Mouse (Mus musculus): ENCODE measurements around the gene Pkm. TPM values are rescaled to one million over a fixed set of nuclear protein-coding genes. Genes with fewer than 3 reads are reported as not detected.
A peak's percentile ranks its signal among the peaks of the same experiment; 100 is the strongest.

Pkm gene
- polyA plus RNA-seq, 1 experiment from 2014 or later: 158 TPM

- Histone ChIP-seq H3K9me3 (replicated peaks; ENCODE audit: control insufficient read depth, low read length) (no peaks in the 10 kb centered on the region), H3K27ac (ENCODE audit: low read length) (no peak overlapping the region), H3K4me2 (ENCODE audit: low read depth, low read length) (no peak overlapping the region), H3K36me3 (ENCODE audit: control insufficient read depth, insufficient read depth) (no peaks in the 10 kb centered on the region), H3K4me3 (ENCODE audit: low read depth, low read length) (no peak overlapping the region), H3K27me3 (ENCODE audit: control insufficient read depth, insufficient read depth, low read depth, low read length) (peaks cover 10% of the 10 kb centered on the region; the same call in 1 of the 2 replicates), H3K4me1 (ENCODE audit: control insufficient read depth, low read depth, low read length) (no peaks in the 10 kb centered on the region), H3K9ac (ENCODE audit: low read depth, low read length) (no peak overlapping the region)
- 12% methylated on average over 23 of the region's 23 CpGs for whole genome bisulfite sequencing (ENCODE audit: insufficient replicate concordance)
- ATAC-seq (ENCODE audit: low read depth): no peak
Observed at GRCm38 (mm10) chr9:59691635-59692094, 35.5 kb downstream of the Pkm start.

- 41% methylated on average over 9 of the region's 9 CpGs for WGBS (ENCODE audit: insufficient replicate concordance)
- Histone ChIP-seq H3K4me2 (ENCODE audit: low read depth, low read length) (no peak overlapping the region), H3K27me3 (ENCODE audit: control insufficient read depth, insufficient read depth, low read depth, low read length) (peaks cover 8% of the 10 kb centered on the region; the same call in 1 of the 2 replicates), H3K27ac (ENCODE audit: low read length) (no peak overlapping the region), H3K4me1 (ENCODE audit: control insufficient read depth, low read depth, low read length) (no peaks in the 10 kb centered on the region), H3K9ac (ENCODE audit: low read depth, low read length) (no peak overlapping the region), H3K9me3 (replicated peaks; ENCODE audit: control insufficient read depth, low read length) (no peaks in the 10 kb centered on the region), H3K36me3 (ENCODE audit: control insufficient read depth, insufficient read depth) (no peaks in the 10 kb centered on the region), H3K4me3 (ENCODE audit: low read depth, low read length) (no peak overlapping the region)
- no peak for ATAC-seq (ENCODE audit: low read depth)
Observed at GRCm38 (mm10) chr9:59692145-59692544, 36.0 kb downstream of the Pkm start.

GRCm38 (mm10) chr9:59694571-59695450 is 38.6 kb downstream of the Pkm start:
- no peaks in the 10 kb centered on the region for H3K36me3 ChIP-seq (ENCODE audit: control insufficient read depth, insufficient read depth)
- WGBS (ENCODE audit: insufficient replicate concordance): 46% methylated on average over 16 of the region's 16 CpGs
- no peaks in the 10 kb centered on the region for H3K9me3 ChIP-seq (replicated peaks; ENCODE audit: control insufficient read depth, low read length)
- no peak overlapping the region for H3K4me2 ChIP-seq (ENCODE audit: low read depth, low read length)
- peak; percentile 45; the same call in 1 of the 2 replicates for ATAC-seq (ENCODE audit: low read depth)
- H3K4me1 ChIP-seq (ENCODE audit: control insufficient read depth, low read depth, low read length): no peaks in the 10 kb centered on the region
- peaks cover 13% of the 10 kb centered on the region; the same call in 1 of the 2 replicates for H3K27me3 ChIP-seq (ENCODE audit: control insufficient read depth, insufficient read depth, low read depth, low read length)
- no peak overlapping the region for H3K27ac ChIP-seq (ENCODE audit: low read length)
- H3K9ac ChIP-seq (ENCODE audit: low read depth, low read length): no peak overlapping the region
- H3K4me3 ChIP-seq (ENCODE audit: low read depth, low read length): no peak overlapping the region

GRCm38 (mm10) chr9:59695451-59695813 is 39.3 kb downstream of the Pkm start:
- no peak overlapping the region for H3K9ac ChIP-seq (ENCODE audit: low read depth, low read length)
- no peak overlapping the region for H3K27ac ChIP-seq (ENCODE audit: low read length)
- 37% methylated on average over 3 of the region's 3 CpGs for WGBS (ENCODE audit: insufficient replicate concordance)

GRCm38 (mm10) chr9:59696381-59696780 is 40.2 kb downstream of the Pkm start:
- Histone ChIP-seq H3K4me1 (ENCODE audit: control insufficient read depth, low read depth, low read length) (no peaks in the 10 kb centered on the region), H3K9me3 (replicated peaks; ENCODE audit: control insufficient read depth, low read length) (no peaks in the 10 kb centered on the region), H3K9ac (ENCODE audit: low read depth, low read length) (no peak overlapping the region), H3K27me3 (ENCODE audit: control insufficient read depth, insufficient read depth, low read depth, low read length) (peaks cover 17% of the 10 kb centered on the region), H3K36me3 (ENCODE audit: control insufficient read depth, insufficient read depth) (no peaks in the 10 kb centered on the region), H3K4me2 (ENCODE audit: low read depth, low read length) (no peak overlapping the region), H3K27ac (ENCODE audit: low read length) (no peak overlapping the region), H3K4me3 (ENCODE audit: low read depth, low read length) (no peak overlapping the region)
- WGBS (ENCODE audit: insufficient replicate concordance): 43% methylated on average over 3 of the region's 3 CpGs
- ATAC-seq (ENCODE audit: low read depth): no peak

More at GRCm38 (mm10) chr9:59695451-59695813, 39.3 kb downstream of the Pkm start:
- Histone ChIP-seq H3K36me3 (ENCODE audit: control insufficient read depth, insufficient read depth) (no peaks in the 10 kb centered on the region), H3K27me3 (ENCODE audit: control insufficient read depth, insufficient read depth, low read depth, low read length) (peaks cover 13% of the 10 kb centered on the region; the same call in 1 of the 2 replicates), H3K4me1 (ENCODE audit: control insufficient read depth, low read depth, low read length) (no peaks in the 10 kb centered on the region), H3K4me3 (ENCODE audit: low read depth, low read length) (no peak overlapping the region), H3K9me3 (replicated peaks; ENCODE audit: control insufficient read depth, low read length) (no peaks in the 10 kb centered on the region), H3K4me2 (ENCODE audit: low read depth, low read length) (no peak overlapping the region)
- ATAC-seq (ENCODE audit: low read depth): no peak

GRCm38 (mm10) chr9:59701094-59701493 is 44.9 kb downstream of the Pkm start:
- Histone ChIP-seq H3K4me2 (ENCODE audit: low read depth, low read length) (no peak overlapping the region), H3K36me3 (ENCODE audit: control insufficient read depth, insufficient read depth) (no peaks in the 10 kb centered on the region), H3K4me3 (ENCODE audit: low read depth, low read length) (no peak overlapping the region), H3K27ac (ENCODE audit: low read length) (no peak overlapping the region), H3K9ac (ENCODE audit: low read depth, low read length) (no peak overlapping the region), H3K27me3 (ENCODE audit: control insufficient read depth, insufficient read depth, low read depth, low read length) (peaks cover 8% of the 10 kb centered on the region), H3K9me3 (replicated peaks; ENCODE audit: control insufficient read depth, low read length) (no peaks in the 10 kb centered on the region), H3K4me1 (ENCODE audit: control insufficient read depth, low read depth, low read length) (no peaks in the 10 kb centered on the region)
- WGBS (ENCODE audit: insufficient replicate concordance): 69% methylated on average over 7 of the region's 7 CpGs
- no peak for ATAC-seq (ENCODE audit: low read depth)

GRCm38 (mm10) chr9:59703099-59703498 is 46.9 kb downstream of the Pkm start:
- no peak overlapping the region for H3K27ac ChIP-seq (ENCODE audit: low read length)
- H3K9ac ChIP-seq (ENCODE audit: low read depth, low read length): no peak overlapping the region
- H3K4me2 ChIP-seq (ENCODE audit: low read depth, low read length): no peak overlapping the region
- H3K4me1 ChIP-seq (ENCODE audit: control insufficient read depth, low read depth, low read length): no peaks in the 10 kb centered on the region
- H3K9me3 ChIP-seq (replicated peaks; ENCODE audit: control insufficient read depth, low read length): no peaks in the 10 kb centered on the region
- 55% methylated on average over 6 of the region's 6 CpGs for WGBS (ENCODE audit: insufficient replicate concordance)
- peaks cover 3% of the 10 kb centered on the region for H3K27me3 ChIP-seq (ENCODE audit: control insufficient read depth, insufficient read depth, low read depth, low read length)
- no peak overlapping the region for H3K4me3 ChIP-seq (ENCODE audit: low read depth, low read length)
- H3K36me3 ChIP-seq (ENCODE audit: control insufficient read depth, insufficient read depth): no peaks in the 10 kb centered on the region
- ATAC-seq (ENCODE audit: low read depth): no peak

GRCm38 (mm10) chr9:59706850-59707825 is 51.0 kb downstream of the Pkm start:
- H3K4me2 ChIP-seq (ENCODE audit: low read depth, low read length): no peak overlapping the region
- no peaks in the 10 kb centered on the region for H3K9me3 ChIP-seq (replicated peaks; ENCODE audit: control insufficient read depth, low read length)
- WGBS (ENCODE audit: insufficient replicate concordance): 38% methylated on average over 10 of the region's 10 CpGs
- ATAC-seq (ENCODE audit: low read depth): no peak
- H3K27me3 ChIP-seq (ENCODE audit: control insufficient read depth, insufficient read depth, low read depth, low read length): no peaks in the 10 kb centered on the region; the same call in 1 of the 2 replicates
- H3K4me1 ChIP-seq (ENCODE audit: control insufficient read depth, low read depth, low read length): no peaks in the 10 kb centered on the region
- H3K36me3 ChIP-seq (ENCODE audit: control insufficient read depth, insufficient read depth): no peaks in the 10 kb centered on the region
- H3K4me3 ChIP-seq (ENCODE audit: low read depth, low read length): no peak overlapping the region
- no peak overlapping the region for H3K9ac ChIP-seq (ENCODE audit: low read depth, low read length)
- H3K27ac ChIP-seq (ENCODE audit: low read length): 0 out of 2 replicates have a peak overlapping the region, but pooled peaks have one; percentile 12
